Mouse (Mus musculus) megakaryocyte-erythroid progenitor cell, adult 5-6 weeks (primary cell): ENCODE results near the gene Ess2. TPM values are rescaled to one million over a fixed set of nuclear protein-coding genes. Genes with fewer than 3 reads are reported as not detected.

Experiments
- ATAC-seq: replicated peaks from 2 replicates; pipeline ENCODE4 v1.8.0; 2016; ENCODE audit warnings: mild to moderate bottlenecking, inconsistent platforms; ENCODE audit not compliant: severe bottlenecking, poor library complexity, low FRiP score, low TSS enrichment
- total RNA-seq, 2 experiments: library from RNA; stranded (forward) in 1 of 2; stranded (reverse) in 1 of 2; fragments of 200-1000, 215-1000 nt in 1 of 2; fragments of >200 nt in 1 of 2; fragmentation: Nextera tagmentation in 1 of 2; gene quantifications; 2 replicates each; pipeline ENCODE4 v1.2.3; 2014 to 2017

Gene Ess2
- total RNA-seq, 2 experiments from 2014 or later, result 16.6 to 23.2 TPM

DNA sequence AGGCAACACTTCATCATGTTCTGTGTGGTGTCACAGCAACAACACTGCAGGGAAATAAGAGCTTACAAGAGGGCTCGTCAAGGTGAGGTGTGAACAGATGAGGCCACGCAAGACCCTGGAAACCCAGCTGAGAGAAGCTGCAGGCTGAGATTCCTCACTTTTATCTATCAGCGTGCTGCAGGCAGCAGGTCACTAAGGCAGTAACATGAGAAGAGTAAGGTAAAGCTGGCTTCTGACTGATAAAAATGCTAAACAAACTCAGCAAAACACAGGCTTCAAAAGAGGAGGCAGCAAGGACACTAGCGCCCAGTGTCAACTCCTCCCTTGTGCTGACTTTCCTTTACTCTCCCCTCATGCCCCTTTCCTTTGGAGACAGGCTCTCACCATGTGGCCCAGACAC is 38.2 kb downstream of the Ess2 start:
- peak; percentile 42 for ATAC-seq

DNA sequence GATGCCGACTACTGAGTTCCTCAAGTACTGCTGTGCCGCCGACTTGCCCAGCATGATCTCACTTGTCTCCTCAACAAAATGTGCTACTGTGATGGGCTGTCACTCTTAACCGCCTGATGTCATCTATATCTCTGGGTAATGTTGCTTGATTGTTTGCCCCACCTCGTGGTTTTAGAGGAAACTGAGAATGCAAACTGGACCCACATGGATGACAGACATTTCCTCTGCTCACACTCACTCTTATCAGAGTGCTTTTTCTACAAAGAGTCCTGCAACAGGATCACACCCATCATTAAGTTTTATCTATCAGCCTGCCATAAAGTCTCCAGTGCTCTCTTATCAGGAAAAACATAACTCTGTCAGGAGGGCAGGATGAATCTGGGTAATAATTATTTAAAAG is 39.9 kb downstream of the Ess2 start:
- ATAC-seq, result peak; percentile 82

DNA sequence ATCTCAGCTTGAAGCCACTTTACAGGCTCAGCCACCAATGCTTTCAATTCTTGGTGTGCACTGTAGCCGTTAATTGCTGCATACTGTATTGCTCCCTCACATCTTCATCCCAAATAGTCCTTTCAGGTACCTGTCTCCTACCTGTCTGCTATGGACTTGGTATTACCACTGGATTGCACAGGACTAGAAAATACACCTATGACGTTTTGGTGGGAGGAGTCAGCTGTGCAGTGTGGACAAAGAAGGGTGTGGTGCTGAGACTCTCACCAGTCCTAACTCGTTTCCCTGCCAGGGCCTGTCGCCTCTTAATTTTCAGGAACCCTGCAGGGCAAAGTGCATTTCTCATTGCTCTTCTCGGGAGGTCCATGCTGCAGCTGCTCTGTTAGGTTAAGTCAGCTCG is 45.4 kb downstream of the Ess2 start:
- ATAC-seq, result no peak

DNA sequence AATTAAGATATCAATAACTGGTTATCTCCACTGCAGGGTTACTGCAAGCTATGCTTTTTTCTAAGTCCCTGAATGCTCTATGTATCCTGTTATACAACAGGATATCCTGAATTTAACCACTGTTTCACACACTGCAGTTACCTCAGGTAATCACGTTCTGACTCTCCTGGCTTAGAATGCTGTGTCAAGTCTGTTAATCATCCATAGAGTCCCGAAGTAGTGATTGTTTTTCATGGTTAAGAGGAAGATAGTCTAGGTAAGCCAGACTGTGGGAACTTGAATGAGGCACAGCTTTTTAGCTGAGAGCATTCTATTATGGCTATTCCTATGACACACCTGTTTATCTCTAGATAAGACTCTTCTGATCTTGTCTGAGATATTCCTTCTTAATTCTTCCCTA is 45.9 kb downstream of the Ess2 start:
- ATAC-seq, result no peak

DNA sequence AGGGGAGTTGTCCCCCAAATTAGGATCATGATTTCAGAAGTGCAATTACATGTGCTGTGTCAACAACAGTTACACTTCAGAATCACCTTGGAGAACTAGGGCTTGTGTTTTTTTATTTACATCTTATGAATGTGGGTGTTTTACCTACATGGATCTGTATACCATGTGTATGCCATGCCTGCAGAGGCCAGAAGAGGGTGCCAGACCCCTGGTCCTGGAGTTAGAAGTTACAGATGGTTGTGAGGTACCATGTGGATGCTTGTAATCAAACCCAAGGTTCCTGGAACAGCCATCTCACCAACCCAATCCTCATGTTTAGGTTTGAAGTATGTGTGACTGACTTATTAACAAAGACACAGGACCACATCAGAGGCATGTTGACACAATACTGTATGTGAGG is 52.6 kb downstream of the Ess2 start:
- peak; percentile 83 for ATAC-seq

DNA sequence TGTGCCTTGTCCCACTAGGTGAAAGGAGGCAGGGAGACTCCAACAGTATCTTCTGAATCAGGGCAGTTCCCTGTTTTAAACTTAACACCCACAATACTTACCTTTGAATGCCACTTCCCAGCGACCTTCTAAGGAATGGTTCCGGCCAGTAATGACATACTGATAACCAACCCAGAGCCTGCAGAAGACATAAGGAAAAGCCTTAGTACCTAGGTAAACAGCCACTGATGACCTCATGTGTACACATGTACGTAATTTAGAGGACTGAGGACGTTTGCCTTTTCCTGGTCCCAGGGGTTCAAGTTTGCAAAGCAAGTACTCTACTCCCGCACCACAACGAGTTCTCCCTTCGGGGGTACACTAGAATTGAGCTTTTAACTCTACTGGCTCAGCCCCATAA is 54.0 kb downstream of the Ess2 start:
- no peak for ATAC-seq

DNA sequence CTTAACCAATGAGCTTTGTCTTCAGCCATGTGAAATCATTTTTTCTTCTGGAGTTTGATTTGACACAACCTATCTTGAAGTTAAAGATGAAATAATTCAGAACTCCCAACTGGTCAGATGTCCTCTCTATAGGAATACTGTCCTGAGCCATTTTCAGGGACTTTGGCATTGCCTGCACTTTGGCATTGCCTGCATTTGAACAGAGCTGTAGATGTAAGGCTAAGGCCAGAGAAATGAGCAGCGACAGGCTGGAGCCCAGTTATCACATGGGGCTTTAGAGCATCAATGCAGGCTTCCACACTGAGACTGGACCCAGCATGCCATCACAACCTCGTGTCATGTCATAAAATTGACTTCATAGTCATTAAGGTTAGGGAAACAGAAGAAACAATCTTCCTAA is 57.9 kb downstream of the Ess2 start:
- ATAC-seq, result no peak

DNA sequence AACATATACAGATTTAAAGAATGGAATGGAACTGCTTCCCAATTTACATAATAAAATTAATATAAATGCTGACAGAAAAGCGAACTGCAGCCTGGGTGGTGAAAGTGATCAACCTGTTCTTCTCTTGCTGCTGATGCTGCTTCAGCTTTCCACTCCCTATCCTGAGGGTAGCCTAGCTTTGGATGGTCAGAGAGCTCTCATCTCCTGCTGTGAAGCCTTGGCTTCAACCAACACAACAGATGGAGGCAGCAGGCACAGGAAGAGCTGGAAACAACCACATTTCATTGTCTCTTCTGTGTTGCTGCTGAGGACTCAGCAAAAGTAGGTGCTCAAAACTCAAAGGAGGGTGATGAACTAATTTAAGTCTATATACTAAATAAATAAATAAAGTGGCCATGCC is 59.3 kb downstream of the Ess2 start:
- ATAC-seq, result no peak

DNA sequence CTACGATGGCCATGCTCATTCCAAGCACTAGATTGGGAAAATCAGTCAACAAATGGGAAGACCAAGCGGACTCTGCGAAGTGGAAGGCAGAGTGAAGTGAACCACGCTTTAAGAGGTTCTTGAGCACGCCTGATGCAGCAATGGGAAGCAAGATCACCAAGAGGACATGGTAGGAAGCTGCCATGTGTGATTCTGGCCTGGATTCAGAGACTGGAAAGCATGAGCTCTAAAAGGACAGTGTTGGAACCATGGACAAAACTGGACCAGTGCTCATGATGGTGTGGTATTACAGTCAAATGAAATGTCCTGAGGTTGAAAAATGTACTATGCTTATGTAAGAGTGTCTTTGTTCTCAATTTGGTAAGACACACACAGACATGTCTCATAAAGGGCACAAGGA is 59.8 kb downstream of the Ess2 start:
- ATAC-seq, result no peak

Other genes starting within 250 kb of the Ess2 start
- gene Med15, start 178.5 kb downstream of the Ess2 start, total RNA-seq (2014; fragmentation: Nextera tagmentation), result 81.6 and 102 TPM in 2 replicates
- gene Med15, start 178.5 kb downstream of the Ess2 start, total RNA-seq (2017), result 21.5 and 22.6 TPM in 2 replicates
- gene Klhl22, start 151.7 kb downstream of the Ess2 start, total RNA-seq (2014; fragmentation: Nextera tagmentation), result 34.5 and 35.6 TPM in 2 replicates
- gene Klhl22, start 151.7 kb downstream of the Ess2 start, total RNA-seq (2017), result 26.6 and 65.5 TPM in 2 replicates
- not detected in 2 replicates for gene Scarf2, start 114.1 kb downstream of the Ess2 start, total RNA-seq (2014; fragmentation: Nextera tagmentation)
- gene Scarf2, start 114.1 kb downstream of the Ess2 start, total RNA-seq (2017), result not detected in 2 replicates
- not detected in 2 replicates for gene B830017H08Rik, start 78.2 kb downstream of the Ess2 start, total RNA-seq (2014; fragmentation: Nextera tagmentation)
- gene B830017H08Rik, start 78.2 kb downstream of the Ess2 start, total RNA-seq (2017), result not detected in 2 replicates
- gene Car15, start 73.0 kb downstream of the Ess2 start, total RNA-seq (2014; fragmentation: Nextera tagmentation), result 3.5 and 6.9 TPM in 2 replicates
- gene Car15, start 73.0 kb downstream of the Ess2 start, total RNA-seq (2017), result 2.2 and 3.4 TPM in 2 replicates
- gene Gm20518, start 19.7 kb downstream of the Ess2 start, total RNA-seq (2014; fragmentation: Nextera tagmentation), result 2.3 and 2.7 TPM in 2 replicates
- gene Gm20518, start 19.7 kb downstream of the Ess2 start, total RNA-seq (2017), result 1.2 TPM in 1 of 2 replicates, not detected in the other
- 0.72 TPM in 1 of 2 replicates, not detected in the other for gene Tssk1, start 17.1 kb downstream of the Ess2 start, total RNA-seq (2014; fragmentation: Nextera tagmentation)
- 0.14 TPM in 1 of 2 replicates, not detected in the other for gene Tssk1, start 17.1 kb downstream of the Ess2 start, total RNA-seq (2017)
- gene Dgcr2, start 12.8 kb downstream of the Ess2 start, total RNA-seq (2014; fragmentation: Nextera tagmentation), result 32.7 and 36.4 TPM in 2 replicates
- 35.1 and 55.7 TPM in 2 replicates for gene Dgcr2, start 12.8 kb downstream of the Ess2 start, total RNA-seq (2017)
- not detected in 2 replicates for gene Tssk2, start 12.7 kb downstream of the Ess2 start, total RNA-seq (2014; fragmentation: Nextera tagmentation)
- 0.47 TPM in 1 of 2 replicates, not detected in the other for gene Tssk2, start 12.7 kb downstream of the Ess2 start, total RNA-seq (2017)
- gene Gsc2, start 3.7 kb upstream of the Ess2 start, total RNA-seq (2014; fragmentation: Nextera tagmentation), result not detected in 2 replicates
- gene Gsc2, start 3.7 kb upstream of the Ess2 start, total RNA-seq (2017), result not detected in 2 replicates
- gene Slc25a1, start 16.9 kb upstream of the Ess2 start, total RNA-seq (2014; fragmentation: Nextera tagmentation), result 76.4 and 85.0 TPM in 2 replicates
- 58.9 and 102 TPM in 2 replicates for gene Slc25a1, start 16.9 kb upstream of the Ess2 start, total RNA-seq (2017)
- 4.0 TPM in 1 of 2 replicates, not detected in the other for gene Vpreb2, start 69.1 kb upstream of the Ess2 start, total RNA-seq (2014; fragmentation: Nextera tagmentation)
- 3.3 TPM in 1 of 2 replicates, not detected in the other for gene Vpreb2, start 69.1 kb upstream of the Ess2 start, total RNA-seq (2017)
- gene Dgcr6, start 141.5 kb upstream of the Ess2 start, total RNA-seq (2014; fragmentation: Nextera tagmentation), result 61.2 and 64.6 TPM in 2 replicates
- 22.7 and 26.0 TPM in 2 replicates for gene Dgcr6, start 141.5 kb upstream of the Ess2 start, total RNA-seq (2017)
- 9.8 and 14.0 TPM in 2 replicates for gene Prodh, start 178.9 kb upstream of the Ess2 start, total RNA-seq (2014; fragmentation: Nextera tagmentation)
- gene Prodh, start 178.9 kb upstream of the Ess2 start, total RNA-seq (2017), result 14.2 and 23.5 TPM in 2 replicates
- gene Rtn4r, start 216.3 kb upstream of the Ess2 start, total RNA-seq (2014; fragmentation: Nextera tagmentation), result not detected in 2 replicates
- gene Rtn4r, start 216.3 kb upstream of the Ess2 start, total RNA-seq (2017), result 0.30 and 0.38 TPM in 2 replicates